Mouse (Mus musculus) lung, adult 2 months (tissue): Measurements from ENCODE around the gene Ntn3. TPM values are rescaled to one million over a fixed set of nuclear protein-coding genes. Genes with fewer than 3 reads are reported as not detected.

Source experiments
- DNase-seq: peaks from one replicate; pipeline ENCODE4 v3.0.0; 2022
- H3K4me1 ChIP-seq: fragments of 200-500 bp; 2 replicates; pipeline ENCODE4 v1.6.1; 2011; ENCODE audit warnings: low read length; ENCODE audit not compliant: control insufficient read depth, insufficient read depth
- H3K4me3 ChIP-seq: fragments of 200-500 bp; replicated peaks from 2 replicates; pipeline ENCODE3; 2011; ENCODE audit warnings: low read depth, mild to moderate bottlenecking, control low read depth, low read length; ENCODE audit errors: extremely low read depth
- CTCF ChIP-seq: fragments of 200-500 bp; IDR thresholded peaks from 2 replicates; pipeline ENCODE4 v1.5.1; 2011; ENCODE audit warnings: mild to moderate bottlenecking, low read length, control low read depth; ENCODE audit not compliant: insufficient read depth
- POLR2A ChIP-seq: fragments of 200-500 bp; IDR thresholded peaks from 2 replicates; pipeline ENCODE4 v1.6.1; 2011; ENCODE audit warnings: low read depth, mild to moderate bottlenecking, control low read depth, low read length, borderline replicate concordance; ENCODE audit errors: extremely low read depth
- WGBS: fragments of 180-500 bp; shearing (Covaris S2); methylation state at CpG from one replicate; pipeline ENCODE4 v1.1.7; 2018; 5-methylcytosine and 5-hydroxymethylcytosine counted together
- polyA plus RNA-seq: library from polyadenylated mRNA; depleted of rRNA; stranded (reverse); fragments of >200 nt; gene quantifications from 2 replicates; pipeline ENCODE4 v1.2.3, GENCODE M21; 2012; rRNA removed

Ntn3 gene
- polyA plus RNA-seq, result 8.2 and 10.4 TPM in 2 replicates

GRCm38 (mm10) chr17:24209043-24209915 is at the start of gene Ntn3:
TSS of gene Ntn3 (minus strand) at chr17:24209531.
- peak; percentile 57 for DNase-seq
- 5% methylated on average over 42 of the region's 43 CpGs for WGBS
- Histone ChIP-seq H3K4me1 (peaks cover 24% of the 10 kb centered on the region), H3K4me3 (peak within 1 kb of the TSS; percentile 53)
- TF ChIP-seq POLR2A, result no peak
- no peak for TF ChIP-seq CTCF

GRCm38 (mm10) chr17:24258981-24259380 is 49.6 kb upstream of the Ntn3 start:
- Histone ChIP-seq H3K4me1 (no peaks in the 10 kb centered on the region), H3K4me3 (no peak overlapping the region)
- no peak for DNase-seq
- 60% methylated on average over 4 of the region's 4 CpGs for WGBS
- no peak for TF ChIP-seq POLR2A
- no peak for TF ChIP-seq CTCF

- peaks cover 3% of the 10 kb centered on the region for H3K4me1 ChIP-seq
- no peak overlapping the region for H3K4me3 ChIP-seq
- WGBS, result 98% methylated on average over 2 of the region's 2 CpGs
- TF ChIP-seq CTCF, result no peak
- TF ChIP-seq POLR2A, result no peak
- DNase-seq, result no peak
Measured at GRCm38 (mm10) chr17:24252329-24252728, 43.0 kb upstream of the Ntn3 start.

- TF ChIP-seq CTCF (no peak), POLR2A (0 out of 2 replicates have a peak, but pooled peaks have one; percentile 16)
- Histone ChIP-seq H3K4me3 (peak within 1 kb of the TSS; percentile 84), H3K4me1 (peaks cover 3% of the 10 kb centered on the region)
- DNase-seq, result peak; percentile 95
- under 1% methylated on average over 48 of the region's 48 CpGs for WGBS
Measured at GRCm38 (mm10) chr17:24251320-24252069, 42.2 kb upstream of the Ntn3 start, which contains the start of gene Ccnf. TSS of gene Ccnf (minus strand) at chr17:24251484.

GRCm38 (mm10) chr17:24250988-24251319 is 41.6 kb upstream of the Ntn3 start:
- Histone ChIP-seq H3K4me3 (peak overlapping the region; percentile 68), H3K4me1 (peaks cover 3% of the 10 kb centered on the region)
- no peak for DNase-seq
- TF ChIP-seq CTCF (no peak), POLR2A (no peak)
- under 1% methylated on average over 32 of the region's 32 CpGs for WGBS

GRCm38 (mm10) chr17:24248641-24249040 is 39.3 kb upstream of the Ntn3 start:
- no peak for DNase-seq
- Histone ChIP-seq H3K4me3 (no peak overlapping the region), H3K4me1 (peaks cover 3% of the 10 kb centered on the region)
- 93% methylated on average over 2 of the region's 2 CpGs for WGBS
- TF ChIP-seq CTCF (no peak), POLR2A (no peak)

- TF ChIP-seq CTCF, result no peak
- TF ChIP-seq POLR2A, result no peak
- no peak for DNase-seq
- WGBS, result 86% methylated on average over 8 of the region's 8 CpGs
- H3K4me3 ChIP-seq, result no peak overlapping the region
- no peaks in the 10 kb centered on the region for H3K4me1 ChIP-seq
Measured at GRCm38 (mm10) chr17:24244061-24244460, 34.7 kb upstream of the Ntn3 start.

GRCm38 (mm10) chr17:24243311-24243969 is 34.1 kb upstream of the Ntn3 start:
- WGBS, result 81% methylated on average over 4 of the region's 4 CpGs
- TF ChIP-seq POLR2A, result no peak
- peak; percentile 53 for TF ChIP-seq CTCF
- Histone ChIP-seq H3K4me3 (no peak overlapping the region), H3K4me1 (no peaks in the 10 kb centered on the region)
- no peak for DNase-seq

- DNase-seq, result no peak
- 88% methylated on average over 7 of the region's 7 CpGs for WGBS
- Histone ChIP-seq H3K4me3 (no peak overlapping the region), H3K4me1 (no peaks in the 10 kb centered on the region)
- TF ChIP-seq CTCF, result no peak
- no peak for TF ChIP-seq POLR2A
Measured at GRCm38 (mm10) chr17:24236921-24237320, 27.6 kb upstream of the Ntn3 start.
